Mouse (Mus musculus): ENCODE data around the gene Fgl2.
"Not testable (repeated sequence)": the region's sequence is repeated elsewhere in the genome, so short reads cannot be mapped to it uniquely, and the experiment has no call there.

Gene Fgl2

DNA sequence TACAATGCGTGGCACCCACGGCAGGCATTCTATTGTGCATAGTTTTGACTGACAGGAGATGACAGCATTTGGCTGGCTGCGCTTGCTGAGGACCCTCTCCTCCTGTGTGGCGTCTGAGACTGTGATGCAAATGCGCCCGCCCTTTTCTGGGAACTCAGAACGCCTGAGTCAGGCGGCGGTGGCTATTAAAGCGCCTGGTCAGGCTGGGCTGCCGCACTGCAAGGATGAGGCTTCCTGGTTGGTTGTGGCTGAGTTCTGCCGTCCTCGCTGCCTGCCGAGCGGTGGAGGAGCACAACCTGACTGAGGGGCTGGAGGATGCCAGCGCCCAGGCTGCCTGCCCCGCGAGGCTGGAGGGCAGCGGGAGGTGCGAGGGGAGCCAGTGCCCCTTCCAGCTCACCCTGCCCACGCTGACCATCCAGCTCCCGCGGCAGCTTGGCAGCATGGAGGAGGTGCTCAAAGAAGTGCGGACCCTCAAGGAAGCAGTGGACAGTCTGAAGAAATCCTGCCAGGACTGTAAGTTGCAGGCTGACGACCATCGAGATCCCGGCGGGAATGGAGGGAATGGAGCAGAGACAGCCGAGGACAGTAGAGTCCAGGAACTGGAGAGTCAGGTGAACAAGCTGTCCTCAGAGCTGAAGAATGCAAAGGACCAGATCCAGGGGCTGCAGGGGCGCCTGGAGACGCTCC is at the start of gene Fgl2:
Fgl2 (plus strand) TSS at position 150 of the 687 bp plus-strand sequence.
- no peak for DNase-seq

- peak; percentile 3 for DNase-seq
Observed at GRCm38 (mm10) chr5:21326494-21326893, 45.9 kb upstream of the Fgl2 start.

GRCm38 (mm10) chr5:21328560-21328959 is 43.9 kb upstream of the Fgl2 start:
- no peak for DNase-seq

GRCm38 (mm10) chr5:21329672-21330665 is 42.5 kb upstream of the Fgl2 start:
- DNase-seq: no peak

DNA sequence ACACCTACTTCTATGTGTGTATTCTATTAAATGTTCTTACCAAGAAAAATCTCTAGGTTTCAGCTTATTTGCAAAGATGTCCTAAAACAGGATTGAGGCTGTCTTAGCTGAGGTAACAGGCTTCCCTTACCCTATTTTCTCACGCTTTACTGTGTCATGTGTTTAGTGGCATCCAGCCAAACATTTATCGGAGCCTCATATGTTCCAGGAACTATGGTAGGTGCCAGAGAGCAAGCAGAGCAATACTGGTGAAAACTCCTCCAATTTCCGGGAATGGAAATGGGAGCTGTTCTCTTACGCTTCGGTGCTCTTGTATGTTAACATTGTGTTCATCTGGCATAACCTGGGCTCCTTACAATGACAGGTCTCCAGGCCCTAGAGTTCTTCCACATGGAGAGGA is 40.8 kb upstream of the Fgl2 start:
- DNase-seq: no peak

DNA sequence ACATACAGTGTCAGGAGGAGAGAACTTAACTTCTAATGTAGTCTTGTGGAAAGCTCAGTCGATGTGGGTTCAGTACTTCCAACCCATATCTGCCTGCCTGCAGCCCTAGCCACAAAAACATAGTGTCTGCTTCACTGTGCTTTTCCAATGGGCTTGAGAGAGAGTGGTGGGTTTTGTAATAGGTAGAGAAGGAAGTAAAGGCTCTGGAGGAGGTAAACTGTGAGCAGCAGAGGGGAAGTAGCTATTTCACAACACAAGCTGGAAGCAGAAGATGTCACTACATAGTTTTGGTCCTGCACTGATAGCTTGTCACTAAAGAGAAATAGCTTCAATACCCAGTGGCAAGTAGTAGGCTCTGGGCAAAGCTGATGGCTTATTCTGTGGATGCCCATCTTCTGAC is 40.3 kb upstream of the Fgl2 start:
- no peak for DNase-seq

DNA sequence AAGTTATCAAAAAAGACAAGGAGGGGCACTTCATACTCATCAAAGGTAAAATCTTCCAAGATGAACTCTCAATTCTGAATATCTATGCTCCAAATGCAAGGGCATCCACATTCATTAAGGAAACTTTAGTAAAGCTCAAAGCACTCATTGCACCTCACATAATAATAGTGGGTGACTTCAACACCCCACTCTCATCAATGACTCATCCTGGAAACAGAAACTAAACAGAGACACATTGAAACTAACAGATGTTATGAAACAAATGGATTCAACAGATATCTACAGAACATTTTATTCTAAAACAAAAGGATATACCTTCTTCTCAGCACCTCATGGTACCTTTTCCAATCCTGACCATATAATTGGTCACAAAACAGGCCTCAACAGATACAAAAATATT is 30.2 kb upstream of the Fgl2 start:
- not testable (repeated sequence) for DNase-seq

GRCm38 (mm10) chr5:21348366-21348765 is 24.1 kb upstream of the Fgl2 start:
- DNase-seq: no peak

- no peak for DNase-seq
Observed at GRCm38 (mm10) chr5:21351678-21352077, 20.8 kb upstream of the Fgl2 start.

DNA sequence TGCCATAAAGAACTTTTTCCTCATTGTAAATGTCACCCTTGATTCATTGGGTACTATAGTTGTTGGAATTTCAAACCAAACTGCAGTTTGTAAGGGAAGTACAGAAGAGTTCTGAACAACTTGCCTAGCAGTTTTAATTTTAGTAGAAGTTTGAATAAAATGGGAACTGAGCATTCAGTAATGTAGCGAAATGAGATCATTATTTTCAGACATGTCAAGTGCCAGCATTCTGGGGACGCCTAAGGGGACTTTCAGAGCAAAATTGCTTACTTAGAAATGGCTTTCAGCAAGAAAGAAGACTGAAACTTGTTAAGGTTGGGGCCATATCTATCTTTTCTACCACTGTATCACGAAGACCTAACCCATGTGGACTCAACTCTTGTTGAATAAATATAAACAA is 13.8 kb upstream of the Fgl2 start:
- no peak for DNase-seq

- DNase-seq: no peak
Observed at GRCm38 (mm10) chr5:21363343-21363742, 9.1 kb upstream of the Fgl2 start.

- no peak for DNase-seq
Observed at GRCm38 (mm10) chr5:21366338-21367053, 5.9 kb upstream of the Fgl2 start.

- no peak for DNase-seq
Observed at GRCm38 (mm10) chr5:21367514-21367913, 4.9 kb upstream of the Fgl2 start.

DNA sequence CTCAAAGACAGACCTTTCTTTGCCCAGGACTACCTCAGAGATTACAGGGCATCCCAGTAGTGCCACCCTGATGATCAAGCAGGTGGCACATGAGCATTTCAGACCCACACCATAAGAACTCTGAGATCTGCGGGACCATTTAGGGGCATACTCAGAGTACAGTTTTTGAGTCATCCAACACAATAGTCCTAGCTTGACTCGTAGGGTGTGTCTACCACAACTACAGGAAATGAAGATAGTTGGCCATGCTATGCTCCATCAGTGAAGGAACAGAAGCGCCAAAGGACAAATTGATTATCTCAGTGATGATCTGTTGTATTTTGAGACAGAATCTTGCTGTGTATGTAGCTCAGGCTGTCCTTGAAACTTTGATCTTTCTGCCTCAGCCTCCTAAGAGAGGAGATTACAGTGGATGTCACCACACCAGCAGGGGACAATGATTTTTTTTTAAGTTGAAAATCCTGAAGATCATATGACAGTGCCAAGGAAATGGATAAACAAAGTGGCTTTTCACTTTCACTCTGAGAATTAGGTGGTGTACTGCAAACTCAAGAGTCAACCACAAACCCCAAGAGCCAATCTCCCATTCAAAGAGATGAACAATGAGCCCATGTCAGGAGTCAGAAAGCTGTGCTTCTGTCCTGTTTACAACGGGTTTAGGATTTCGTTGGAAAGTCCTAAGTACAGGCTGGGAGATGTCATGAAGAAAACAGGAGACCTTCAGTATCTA is 2.1 kb upstream of the Fgl2 start:
- DNase-seq: no peak

GRCm38 (mm10) chr5:21371920-21372319 is 522 bp upstream of the Fgl2 start:
- DNase-seq: no peak

DNA sequence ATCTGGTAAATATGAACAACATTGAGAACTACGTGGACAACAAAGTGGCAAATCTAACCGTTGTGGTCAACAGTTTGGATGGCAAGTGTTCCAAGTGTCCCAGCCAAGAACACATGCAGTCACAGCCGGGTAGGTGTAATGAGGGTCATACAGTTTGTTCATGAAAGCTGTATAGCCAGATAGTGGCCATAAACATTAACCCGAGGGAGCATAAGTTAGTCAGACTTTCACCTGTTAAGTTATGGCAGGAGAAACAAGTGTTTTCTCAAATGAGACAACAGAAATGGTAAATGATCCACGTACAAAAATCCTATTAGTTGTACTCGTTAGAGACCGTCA is 707 bp downstream of the Fgl2 start:
- DNase-seq: no peak

DNA sequence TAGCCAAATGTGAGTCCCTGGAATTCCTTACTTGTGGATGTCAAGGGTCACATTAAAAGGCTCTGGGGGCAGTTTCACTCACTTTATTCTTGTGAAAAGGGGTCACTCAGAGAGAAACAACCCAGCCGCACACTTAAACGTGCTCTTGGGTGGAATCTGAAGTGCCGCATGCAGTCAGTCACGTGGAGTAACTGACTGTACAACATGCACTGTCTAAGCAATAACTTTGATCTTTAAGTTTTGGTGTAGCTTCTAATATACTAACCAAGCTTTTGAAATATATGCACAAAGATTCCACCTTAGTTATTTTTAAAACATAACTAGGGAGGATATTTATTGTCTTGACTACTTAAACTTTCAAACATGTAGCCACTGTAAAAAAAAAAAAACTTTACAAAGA is 4.5 kb downstream of the Fgl2 start:
- DNase-seq: no peak

- DNase-seq: no peak
Observed at GRCm38 (mm10) chr5:21378397-21378796, 6.0 kb downstream of the Fgl2 start.

DNA sequence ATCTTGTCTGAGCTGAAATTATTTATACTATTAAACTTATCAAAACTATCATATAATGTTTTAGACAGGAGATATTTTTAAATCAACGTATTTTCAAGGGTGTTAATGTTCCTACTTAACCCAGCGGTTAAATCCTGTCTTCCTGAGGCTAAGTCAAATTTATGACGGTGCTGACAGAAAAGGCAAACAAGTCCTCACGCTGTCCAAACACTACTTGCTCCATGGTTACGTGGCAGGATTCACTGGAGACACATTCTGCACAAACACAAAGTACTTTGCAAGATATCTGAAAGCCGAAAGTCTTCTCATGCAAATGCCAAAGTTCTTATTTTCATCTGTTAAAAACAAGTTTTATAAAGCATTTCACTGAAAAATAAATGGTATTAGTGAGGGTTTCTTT is 9.5 kb downstream of the Fgl2 start:
- no peak for DNase-seq

GRCm38 (mm10) chr5:21382678-21383077 is 10.2 kb downstream of the Fgl2 start:
- DNase-seq: no peak

GRCm38 (mm10) chr5:21383392-21384251 is 11.2 kb downstream of the Fgl2 start:
- no peak for DNase-seq
